Mouse (Mus musculus) C2C12 (cell line): Measurements from ENCODE around the gene 1700017B05Rik. TPM values are rescaled to one million over a fixed set of nuclear protein-coding genes. Genes with fewer than 3 reads are reported as not detected.

Source experiments
- H3K27me3 ChIP-seq: one replicate; pipeline ENCODE4 v1.6.1; 2011; ENCODE audit not compliant: control insufficient read depth, insufficient read depth, insufficient read length
- H3K36me3 ChIP-seq: one replicate; pipeline ENCODE4 v1.6.1; 2011; ENCODE audit not compliant: control insufficient read depth, insufficient read depth
- H3K4me3 ChIP-seq: one replicate; pipeline ENCODE4 v1.5.1; 2011; ENCODE audit warnings: mild to moderate bottlenecking, control low read depth; ENCODE audit not compliant: poor library complexity, insufficient read depth, severe bottlenecking
- H3K79me2 ChIP-seq: one replicate; pipeline ENCODE4 v1.6.1; 2011; ENCODE audit not compliant: control insufficient read depth, insufficient read depth
- H3K79me3 ChIP-seq: one replicate; pipeline ENCODE4 v1.6.1; 2011; ENCODE audit warnings: low read depth, control low read depth
- H3ac ChIP-seq: one replicate; pipeline ENCODE3; 2011; ENCODE audit warnings: low read depth; ENCODE audit not compliant: control insufficient read depth, insufficient read length
- CEBPB ChIP-seq: IDR thresholded peaks from one replicate; pipeline ENCODE4 v1.6.1; 2011; ENCODE audit warnings: low read depth, mild to moderate bottlenecking, control low read depth, moderate library complexity
- CTCF ChIP-seq: IDR thresholded peaks from one replicate; pipeline ENCODE4 v1.5.1; 2011; ENCODE audit not compliant: control insufficient read depth, insufficient read depth, insufficient read length
- FOSL1 ChIP-seq: IDR thresholded peaks from one replicate; pipeline ENCODE4 v1.8.0; 2011; ENCODE audit warnings: mild to moderate bottlenecking, low read length; ENCODE audit not compliant: poor library complexity, insufficient read depth, severe bottlenecking
- MAX ChIP-seq: IDR thresholded peaks from one replicate; pipeline ENCODE4 v1.6.1; 2011; ENCODE audit warnings: mild to moderate bottlenecking, control low read depth
- MYOD1 ChIP-seq: IDR thresholded peaks from one replicate; pipeline ENCODE4 v1.6.1; 2011; ENCODE audit warnings: low read depth; ENCODE audit not compliant: control insufficient read depth, insufficient read length
- MYOG ChIP-seq: IDR thresholded peaks from one replicate; pipeline ENCODE4 v1.6.1; 2011; ENCODE audit not compliant: control insufficient read depth, insufficient read length; ENCODE audit errors: extremely low read depth
- USF1 ChIP-seq: IDR thresholded peaks from one replicate; pipeline ENCODE4 v1.6.1; 2011; ENCODE audit warnings: low read depth, mild to moderate bottlenecking, control low read depth, moderate library complexity
- polyA plus RNA-seq: library from polyadenylated mRNA; unstranded; fragments of >200 nt; fragmentation: generic; extraction: Trizol; gene quantifications from one replicate; pipeline ENCODE4 v1.2.1, GENCODE M21; 2012; ENCODE audit warnings: missing spikeins

1700017B05Rik gene
- polyA plus RNA-seq, 1 experiment: 26.2 TPM

GRCm38 (mm10) chr9:57271081-57271480, 8.7 kb upstream of the 1700017B05Rik start:
- no peaks in the 10 kb centered on the region for H3K79me2 ChIP-seq
- no peaks in the 10 kb centered on the region for H3K79me3 ChIP-seq
- H3K27me3 ChIP-seq: no peaks in the 10 kb centered on the region
- TF ChIP-seq USF1: no peak
- no peak for TF ChIP-seq FOSL1
- no peak for TF ChIP-seq CTCF
- TF ChIP-seq CEBPB: no peak
- no peak for TF ChIP-seq MYOD1
- no peak for TF ChIP-seq MYOG
- no peak for TF ChIP-seq MAX
- H3K4me3 ChIP-seq: no peak overlapping the region
- no peak overlapping the region for H3ac ChIP-seq
- H3K36me3 ChIP-seq: no peaks in the 10 kb centered on the region

- no peaks in the 10 kb centered on the region for H3K79me3 ChIP-seq
- no peak overlapping the region for H3K4me3 ChIP-seq
- no peaks in the 10 kb centered on the region for H3K36me3 ChIP-seq
- H3K79me2 ChIP-seq: no peaks in the 10 kb centered on the region
- H3ac ChIP-seq: no peak overlapping the region
- H3K27me3 ChIP-seq: no peaks in the 10 kb centered on the region
- TF ChIP-seq USF1: no peak
- no peak for TF ChIP-seq FOSL1
- no peak for TF ChIP-seq MYOD1
- no peak for TF ChIP-seq MYOG
- no peak for TF ChIP-seq CTCF
- no peak for TF ChIP-seq MAX
- TF ChIP-seq CEBPB: no peak
Measured at GRCm38 (mm10) chr9:57270399-57270798, 8.0 kb upstream of the 1700017B05Rik start.

- Histone ChIP-seq H3K79me3 (no peaks in the 10 kb centered on the region), H3K79me2 (no peaks in the 10 kb centered on the region), H3K36me3 (no peaks in the 10 kb centered on the region), H3K4me3 (no peak overlapping the region), H3ac (no peak overlapping the region), H3K27me3 (no peaks in the 10 kb centered on the region)
- TF ChIP-seq CEBPB (no peak), MYOG (no peak), MYOD1 (no peak), MAX (no peak), FOSL1 (no peak)
Measured at GRCm38 (mm10) chr9:57269384-57269783, 7.0 kb upstream of the 1700017B05Rik start.

- Histone ChIP-seq H3ac (no peak overlapping the region), H3K4me3 (no peak overlapping the region), H3K79me3 (no peaks in the 10 kb centered on the region), H3K79me2 (no peaks in the 10 kb centered on the region), H3K27me3 (no peaks in the 10 kb centered on the region), H3K36me3 (no peaks in the 10 kb centered on the region)
- TF ChIP-seq MYOG (no peak), MAX (no peak), USF1 (no peak), CEBPB (no peak), CTCF (no peak), FOSL1 (no peak)
Measured at GRCm38 (mm10) chr9:57268575-57268974, 6.2 kb upstream of the 1700017B05Rik start.

- H3K27me3 ChIP-seq: no peaks in the 10 kb centered on the region
- no peak overlapping the region for H3K4me3 ChIP-seq
- H3K79me3 ChIP-seq: no peaks in the 10 kb centered on the region
- no peaks in the 10 kb centered on the region for H3K79me2 ChIP-seq
- no peaks in the 10 kb centered on the region for H3K36me3 ChIP-seq
- peak; percentile 76 for TF ChIP-seq MAX
- TF ChIP-seq FOSL1: no peak
- no peak for TF ChIP-seq MYOD1
- peak; percentile 63 for TF ChIP-seq USF1
- TF ChIP-seq CEBPB: peak; percentile 67
- TF ChIP-seq MYOG: no peak
- TF ChIP-seq CTCF: no peak
- no peak overlapping the region for H3ac ChIP-seq
Measured at GRCm38 (mm10) chr9:57268078-57268477, 5.7 kb upstream of the 1700017B05Rik start.

DNA sequence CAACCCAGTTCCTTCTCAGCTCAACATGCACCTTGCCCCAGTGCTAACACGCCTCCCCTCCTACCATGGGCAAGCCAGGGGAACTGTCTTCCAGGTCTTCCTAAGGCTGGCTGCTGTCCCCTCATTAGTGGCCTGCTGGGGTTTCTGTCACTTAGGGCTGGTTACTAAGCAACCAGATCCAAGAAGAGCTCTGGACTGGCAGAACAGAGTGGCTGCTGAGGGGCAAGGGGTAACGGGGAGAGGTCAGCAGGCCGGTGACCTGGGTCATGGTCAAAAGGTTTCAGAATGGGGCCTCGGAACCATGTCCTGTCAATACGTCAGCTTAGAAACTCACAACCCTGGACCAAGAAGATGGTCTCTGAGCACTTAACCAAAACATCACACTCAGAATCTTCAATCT, 5.0 kb upstream of the 1700017B05Rik start:
- TF ChIP-seq CTCF: no peak
- TF ChIP-seq CEBPB: no peak
- TF ChIP-seq FOSL1: no peak
- no peak for TF ChIP-seq USF1
- TF ChIP-seq MAX: no peak
- TF ChIP-seq MYOG: no peak
- no peak for TF ChIP-seq MYOD1
- H3K79me3 ChIP-seq: no peaks in the 10 kb centered on the region
- no peaks in the 10 kb centered on the region for H3K36me3 ChIP-seq
- H3ac ChIP-seq: no peak overlapping the region
- H3K4me3 ChIP-seq: no peak overlapping the region
- H3K79me2 ChIP-seq: peaks cover under 1% of the 10 kb centered on the region
- no peaks in the 10 kb centered on the region for H3K27me3 ChIP-seq
